Mouse (Mus musculus) limb, embryonic 11.5 days (tissue): ENCODE results near the gene Klhdc8a. TPM values are rescaled to one million over a fixed set of nuclear protein-coding genes. Genes with fewer than 3 reads are reported as not detected.

Experiments used
- ATAC-seq: fragments of 200-750 bp; cut with Nextera tagmentation; 2 replicates; pipeline ENCODE4 v1.8.0; 2017; ENCODE audit warnings: low read depth; ENCODE audit not compliant: insufficient number of reproducible peaks, low FRiP score, low TSS enrichment
- DNase-seq: peaks from one replicate; pipeline ENCODE4 v3.0.0-alpha.2; 2015; ENCODE audit warnings: low spot score
- H3K27ac ChIP-seq: fragments of 300-500 bp; sonication (generic); replicated peaks from 2 replicates; pipeline ENCODE4 v1.5.1; 2014; ENCODE audit warnings: low read depth, mild to moderate bottlenecking, low read length
- H3K27me3 ChIP-seq: fragments of 300-500 bp; sonication (generic); 2 replicates; pipeline ENCODE4 v1.6.1; 2014; ENCODE audit warnings: mild to moderate bottlenecking, low read length, mixed read lengths; ENCODE audit not compliant: control insufficient read depth, insufficient read depth
- H3K36me3 ChIP-seq: fragments of 300-500 bp; sonication (generic); 2 replicates; pipeline ENCODE4 v1.6.1; 2014; ENCODE audit warnings: mild to moderate bottlenecking, low read length, moderate library complexity, mixed read lengths; ENCODE audit not compliant: control insufficient read depth, insufficient read depth
- H3K4me1 ChIP-seq: fragments of 300-500 bp; sonication (generic); 2 replicates; pipeline ENCODE4 v1.6.1; 2014; ENCODE audit warnings: low read length, mixed read lengths; ENCODE audit not compliant: control insufficient read depth, insufficient read depth
- H3K4me2 ChIP-seq: fragments of 300-500 bp; sonication (generic); 2 replicates; pipeline ENCODE4 v1.6.1; 2014; ENCODE audit warnings: low read depth, mild to moderate bottlenecking, moderate library complexity; ENCODE audit not compliant: severe bottlenecking
- H3K4me3 ChIP-seq: fragments of 300-500 bp; sonication (generic); 2 replicates; pipeline ENCODE4 v1.5.1; 2014; ENCODE audit warnings: low read depth, low read length
- H3K9ac ChIP-seq: fragments of 300-500 bp; sonication (generic); 2 replicates; pipeline ENCODE4 v1.6.1; 2014; ENCODE audit warnings: mild to moderate bottlenecking, low read length
- H3K9me3 ChIP-seq: fragments of 300-500 bp; sonication (generic); 2 replicates; pipeline ENCODE4 v1.6.1; 2016; ENCODE audit warnings: low read length; ENCODE audit not compliant: control insufficient read depth
- WGBS: fragments of 180-500 bp; shearing (Covaris S2); extraction: QIAGEN DNeasy Blood & Tissue Kit; methylation state at CpG from one replicate; pipeline ENCODE4 v1.1.7; 2014; 5-methylcytosine and 5-hydroxymethylcytosine counted together
- polyA plus RNA-seq: library from polyadenylated mRNA; unstranded; fragments of >200 nt; fragmentation: Nextera tagmentation; extraction: Ambion mirVana; gene quantifications from 2 replicates; pipeline ENCODE4 v1.2.1, GENCODE M21; 2014

The Klhdc8a gene
- polyA plus RNA-seq, 1 experiment from 2014 or later, result not detected

DNA sequence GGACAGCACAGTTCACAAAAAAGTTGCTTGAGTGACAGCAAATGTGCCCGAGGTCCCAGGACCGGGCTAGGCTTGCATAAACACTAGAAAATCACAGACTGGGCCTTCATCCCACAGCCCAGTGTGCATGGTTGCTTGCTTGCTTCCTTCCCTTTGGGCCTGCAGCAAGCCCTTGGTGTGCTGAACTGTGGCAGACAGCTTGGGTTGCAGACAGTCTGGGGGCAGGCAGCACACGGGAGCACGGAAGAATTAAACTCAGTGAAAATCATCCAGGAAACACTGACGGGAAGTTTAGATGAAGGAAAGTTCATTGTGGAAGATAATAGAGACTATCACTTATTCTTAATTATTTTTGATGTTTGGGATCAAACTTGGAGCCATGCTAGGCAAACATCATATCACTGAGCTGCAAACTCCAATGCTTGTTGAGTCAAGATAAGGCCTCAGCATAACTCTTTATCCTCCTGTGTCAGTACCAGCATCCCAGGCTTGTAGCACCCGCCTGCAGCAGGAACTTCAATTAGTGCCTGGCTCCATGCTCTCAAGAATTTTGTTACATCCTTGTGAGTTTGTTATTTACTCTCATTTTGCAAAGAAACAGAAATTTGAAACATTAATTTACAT is 35.9 kb downstream of the Klhdc8a start:
- H3K4me1 ChIP-seq, result peaks cover 13% of the 10 kb centered on the region
- H3K4me2 ChIP-seq, result no peak overlapping the region
- no peak for DNase-seq
- no peaks in the 10 kb centered on the region for H3K27me3 ChIP-seq
- peak; percentile 27; the same call in 1 of the 2 replicates for ATAC-seq
- no peaks in the 10 kb centered on the region for H3K36me3 ChIP-seq
- WGBS, result 32% methylated on average over 6 of the region's 6 CpGs
- no peaks in the 10 kb centered on the region for H3K9me3 ChIP-seq
- H3K27ac ChIP-seq, result peak overlapping the region; percentile 37; the same call in 1 of the 2 replicates
- H3K9ac ChIP-seq, result no peak overlapping the region
- no peak overlapping the region for H3K4me3 ChIP-seq

DNA sequence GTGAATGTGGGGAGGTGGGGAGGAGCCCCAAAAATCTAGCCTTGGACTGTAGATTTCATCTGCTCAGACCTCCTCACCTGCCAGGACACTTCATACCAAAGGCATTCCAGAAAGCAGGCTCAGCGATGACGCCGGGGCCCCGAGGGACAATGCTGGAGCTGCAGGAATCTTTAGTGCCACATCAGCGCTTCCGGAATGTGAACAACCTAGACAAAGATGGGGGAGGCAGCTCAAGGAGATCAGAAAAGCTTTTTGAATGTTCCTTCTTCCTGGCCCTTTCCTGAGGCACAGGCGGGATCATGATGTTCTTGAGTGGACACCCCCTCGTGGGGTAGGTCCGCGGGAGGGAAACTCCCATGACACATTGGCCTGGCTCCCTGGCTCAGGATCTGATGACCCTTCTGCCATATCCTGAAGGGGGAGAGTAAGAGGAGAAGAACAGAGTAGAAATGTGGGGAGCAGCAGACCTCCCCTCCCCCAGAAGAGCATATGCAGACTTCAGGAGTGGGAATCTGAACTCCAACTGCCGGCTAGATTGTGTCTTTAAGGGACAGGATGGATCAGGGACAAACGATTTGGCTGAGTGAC is 37.0 kb downstream of the Klhdc8a start:
- no peak overlapping the region for H3K9ac ChIP-seq
- H3K4me1 ChIP-seq, result peaks cover 13% of the 10 kb centered on the region
- H3K4me2 ChIP-seq, result no peak overlapping the region
- no peaks in the 10 kb centered on the region for H3K27me3 ChIP-seq
- H3K27ac ChIP-seq, result no peak overlapping the region
- H3K4me3 ChIP-seq, result no peak overlapping the region
- DNase-seq, result no peak
- no peak for ATAC-seq
- H3K9me3 ChIP-seq, result no peaks in the 10 kb centered on the region
- WGBS, result 70% methylated on average over 12 of the region's 12 CpGs
- no peaks in the 10 kb centered on the region for H3K36me3 ChIP-seq

GRCm38 (mm10) chr1:132336921-132337320 is 38.5 kb downstream of the Klhdc8a start:
- ATAC-seq, result no peak
- WGBS, result 71% methylated on average over 6 of the region's 6 CpGs
- H3K27ac ChIP-seq, result no peak overlapping the region

DNA sequence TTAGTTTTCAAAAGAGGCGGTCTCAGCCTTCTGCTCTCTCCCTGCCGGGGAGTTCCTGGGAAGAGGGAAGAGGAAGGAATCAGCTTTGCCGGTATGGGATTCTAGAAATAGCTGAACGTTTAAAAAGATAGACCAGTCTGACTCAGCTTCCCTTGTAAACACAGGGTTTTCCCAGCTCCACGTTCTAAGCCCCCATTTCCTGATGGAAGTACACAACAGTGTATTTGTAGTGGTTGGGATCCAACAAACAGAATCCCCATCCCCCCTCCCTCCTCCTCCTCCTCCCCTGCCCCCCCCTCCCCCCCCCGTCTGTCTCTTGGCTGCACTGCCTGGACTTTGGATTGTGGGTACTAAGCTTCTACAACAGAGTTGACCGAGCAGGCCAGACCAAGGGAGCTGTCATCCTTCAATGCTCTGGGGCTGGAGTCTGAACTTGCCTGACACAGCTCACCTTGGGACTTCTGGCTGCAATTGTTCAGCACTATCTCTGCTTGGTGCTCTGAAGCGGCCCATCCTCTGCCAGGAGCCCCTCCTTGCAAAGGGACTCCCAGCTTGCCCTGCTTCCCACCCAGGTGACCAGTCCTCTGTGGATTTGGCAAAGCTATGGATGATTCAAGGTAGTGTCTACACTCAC is 39.7 kb downstream of the Klhdc8a start:
- Histone ChIP-seq H3K4me3 (no peak overlapping the region), H3K9ac (no peak overlapping the region), H3K36me3 (no peaks in the 10 kb centered on the region), H3K27me3 (no peaks in the 10 kb centered on the region), H3K4me1 (peaks cover 13% of the 10 kb centered on the region), H3K4me2 (no peak overlapping the region), H3K9me3 (no peaks in the 10 kb centered on the region), H3K27ac (no peak overlapping the region)
- DNase-seq (no peak), ATAC-seq (no peak)
- 50% methylated on average over 8 of the region's 8 CpGs for WGBS

More at GRCm38 (mm10) chr1:132336921-132337320, 38.5 kb downstream of the Klhdc8a start:
- H3K4me1 ChIP-seq, result peaks cover 13% of the 10 kb centered on the region
- H3K36me3 ChIP-seq, result no peaks in the 10 kb centered on the region
- no peak overlapping the region for H3K9ac ChIP-seq
- H3K27me3 ChIP-seq, result no peaks in the 10 kb centered on the region
- no peaks in the 10 kb centered on the region for H3K9me3 ChIP-seq
- no peak overlapping the region for H3K4me2 ChIP-seq
- DNase-seq, result no peak
- no peak overlapping the region for H3K4me3 ChIP-seq

DNA sequence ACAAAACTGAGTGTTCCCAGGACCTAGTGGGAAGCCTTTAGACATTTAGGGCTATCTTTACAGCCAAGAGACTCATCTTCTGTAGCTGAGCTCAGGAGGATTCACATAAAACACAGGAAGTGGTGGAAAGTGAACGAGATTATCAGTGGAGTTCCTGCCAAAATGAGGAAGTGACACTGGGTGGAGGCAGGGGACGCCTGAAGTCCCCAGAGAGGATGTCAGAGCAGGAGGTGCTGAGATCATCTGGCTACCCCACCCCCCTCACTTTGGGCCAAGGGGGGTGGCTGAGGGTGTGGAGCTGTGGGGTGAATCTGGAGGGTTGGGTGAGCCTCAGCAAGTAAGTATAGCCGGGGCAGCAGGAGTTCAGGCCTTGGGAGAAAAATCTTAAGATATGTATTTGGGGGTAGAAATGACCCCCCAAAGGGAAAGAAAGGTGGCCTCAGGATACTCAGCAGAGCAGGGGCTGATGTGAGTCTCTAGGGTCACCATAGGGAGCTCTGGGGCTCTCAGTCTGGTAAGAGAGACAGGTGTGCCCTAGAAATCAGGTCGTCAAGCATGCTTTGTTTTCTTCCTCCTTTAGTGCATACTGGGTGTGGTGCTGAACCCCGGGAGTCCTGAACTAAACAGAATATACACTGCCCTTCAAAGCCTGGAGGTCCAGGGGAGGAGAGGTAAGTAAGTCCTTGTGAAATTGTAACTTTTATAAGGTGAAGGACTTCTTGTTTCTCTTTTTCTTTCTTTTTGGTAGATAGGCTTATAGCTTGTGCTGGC is 43.5 kb downstream of the Klhdc8a start:
- H3K27ac ChIP-seq, result no peak overlapping the region
- H3K36me3 ChIP-seq, result no peaks in the 10 kb centered on the region
- H3K4me3 ChIP-seq, result no peak overlapping the region
- H3K9me3 ChIP-seq, result no peaks in the 10 kb centered on the region
- DNase-seq (no peak), ATAC-seq (no peak)
- H3K4me2 ChIP-seq, result no peak overlapping the region
- no peak overlapping the region for H3K9ac ChIP-seq
- WGBS, result 48% methylated on average over 5 of the region's 5 CpGs
- H3K27me3 ChIP-seq, result no peaks in the 10 kb centered on the region
- no peaks in the 10 kb centered on the region for H3K4me1 ChIP-seq

GRCm38 (mm10) chr1:132342518-132342917 is 44.1 kb downstream of the Klhdc8a start:
- no peak for DNase-seq
- no peaks in the 10 kb centered on the region for H3K4me1 ChIP-seq
- 77% methylated on average over 3 of the region's 3 CpGs for WGBS
- H3K36me3 ChIP-seq, result no peaks in the 10 kb centered on the region
- H3K9ac ChIP-seq, result no peak overlapping the region
- no peak for ATAC-seq
- H3K4me2 ChIP-seq, result no peak overlapping the region
- no peaks in the 10 kb centered on the region for H3K27me3 ChIP-seq
- no peak overlapping the region for H3K4me3 ChIP-seq
- no peaks in the 10 kb centered on the region for H3K9me3 ChIP-seq
- no peak overlapping the region for H3K27ac ChIP-seq

DNA sequence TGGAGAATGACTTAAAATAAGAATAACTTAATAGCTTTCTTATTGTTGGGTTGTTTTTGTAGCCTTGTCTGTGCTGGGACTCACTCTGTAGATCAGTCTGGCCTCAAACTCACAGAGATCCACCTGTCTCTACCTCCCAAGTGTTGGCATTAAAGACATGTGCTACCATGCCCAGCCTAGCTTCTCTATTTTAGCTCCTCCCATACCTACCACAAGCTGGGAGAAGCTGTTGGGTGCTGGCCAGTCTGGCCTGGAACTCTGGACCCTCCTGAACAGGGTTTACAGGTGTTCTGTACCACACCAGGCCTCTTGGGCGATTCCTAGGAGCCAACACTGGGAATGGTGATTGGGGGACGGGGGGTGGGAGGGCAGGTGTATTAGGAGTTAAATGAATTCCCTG is 44.8 kb downstream of the Klhdc8a start:
- no peaks in the 10 kb centered on the region for H3K27me3 ChIP-seq
- H3K4me3 ChIP-seq, result no peak overlapping the region
- 92% methylated on average over 2 of the region's 2 CpGs for WGBS
- no peaks in the 10 kb centered on the region for H3K9me3 ChIP-seq
- H3K4me1 ChIP-seq, result no peaks in the 10 kb centered on the region
- H3K9ac ChIP-seq, result no peak overlapping the region
- DNase-seq (no peak), ATAC-seq (no peak)
- no peak overlapping the region for H3K4me2 ChIP-seq
- no peaks in the 10 kb centered on the region for H3K36me3 ChIP-seq
- H3K27ac ChIP-seq, result no peak overlapping the region

- Histone ChIP-seq H3K9me3 (no peaks in the 10 kb centered on the region), H3K27me3 (no peaks in the 10 kb centered on the region), H3K4me1 (no peaks in the 10 kb centered on the region), H3K36me3 (no peaks in the 10 kb centered on the region), H3K4me2 (no peak overlapping the region), H3K27ac (no peak overlapping the region), H3K9ac (no peak overlapping the region), H3K4me3 (no peak overlapping the region)
- no peak for ATAC-seq
- WGBS, result 85% methylated on average over 1 of the region's 1 CpGs
- DNase-seq, result no peak
Observed at GRCm38 (mm10) chr1:132343656-132344055, 45.2 kb downstream of the Klhdc8a start.
